Mouse (Mus musculus): Measurements from ENCODE around the gene Kcnj9. TPM values are rescaled to one million over a fixed set of nuclear protein-coding genes. Genes with fewer than 3 reads are reported as not detected.

Gene Kcnj9
- total RNA-seq, 2 experiments from 2014 or later, result 67.2 to 69.2 TPM

GRCm38 (mm10) chr1:172317946-172318345 lies 11.2 kb downstream of the Kcnj9 start:
- peak overlapping the region; percentile 89 for H3K27ac ChIP-seq
- H3K4me3 ChIP-seq, result no peak overlapping the region
- peak in 1 of 2 experiments; percentile 34 for DNase-seq (ENCODE audit: low spot score in 2 of 2)
- TF ChIP-seq CTCF (conservative IDR thresholded peaks at IDR 0.05), result no peak; the same call in 1 of the 2 replicates

GRCm38 (mm10) chr1:172317431-172317830 lies 11.7 kb downstream of the Kcnj9 start:
- Histone ChIP-seq H3K27ac (peak overlapping the region; percentile 89), H3K4me3 (no peak overlapping the region)
- peak in 1 of 2 experiments; percentile 22 for DNase-seq (ENCODE audit: low spot score in 2 of 2)
- TF ChIP-seq CTCF (conservative IDR thresholded peaks at IDR 0.05), result no peak

- H3K27ac ChIP-seq, result peak overlapping the region; percentile 100
- H3K4me3 ChIP-seq, result peak overlapping the region; percentile 93
- peak in 1 of 2 experiments; percentile 33 for DNase-seq (ENCODE audit: low spot score in 2 of 2)
- TF ChIP-seq CTCF (conservative IDR thresholded peaks at IDR 0.05), result no peak
Measured at GRCm38 (mm10) chr1:172314911-172315310, 14.2 kb downstream of the Kcnj9 start.

- Histone ChIP-seq H3K27ac (peak overlapping the region; percentile 100), H3K4me3 (peak overlapping the region; percentile 93)
Measured at GRCm38 (mm10) chr1:172313613-172314411, 15.3 kb downstream of the Kcnj9 start.

GRCm38 (mm10) chr1:172312768-172313561 lies 16.2 kb downstream of the Kcnj9 start:
- TF ChIP-seq CTCF (conservative IDR thresholded peaks at IDR 0.05), result no peak
- peak overlapping the region; percentile 100 for H3K27ac ChIP-seq
- peak; percentile 70 to 75 for DNase-seq (ENCODE audit: low spot score in 2 of 2)
- H3K4me3 ChIP-seq, result peak overlapping the region; percentile 93

More at GRCm38 (mm10) chr1:172313613-172314411, 15.3 kb downstream of the Kcnj9 start:
- TF ChIP-seq CTCF (conservative IDR thresholded peaks at IDR 0.05), result no peak
- peak in 1 of 2 experiments; percentile 49 for DNase-seq (ENCODE audit: low spot score in 2 of 2)

- H3K4me3 ChIP-seq, result peak overlapping the region; percentile 93
- no peak for TF ChIP-seq CTCF (conservative IDR thresholded peaks at IDR 0.05)
- DNase-seq (ENCODE audit: low spot score in 2 of 2), result peak; percentile 73 to 78
- H3K27ac ChIP-seq, result peak overlapping the region; percentile 100
Measured at GRCm38 (mm10) chr1:172311921-172312767, 17.0 kb downstream of the Kcnj9 start.

- Histone ChIP-seq H3K4me3 (peak overlapping the region; percentile 93), H3K27ac (peak overlapping the region; percentile 100)
- peak; percentile 53 to 80 for DNase-seq (ENCODE audit: low spot score in 2 of 2)
- no peak for TF ChIP-seq CTCF (conservative IDR thresholded peaks at IDR 0.05)
Measured at GRCm38 (mm10) chr1:172311248-172311906, 17.7 kb downstream of the Kcnj9 start.

- peak; percentile 72 for TF ChIP-seq CTCF (conservative IDR thresholded peaks at IDR 0.05)
- Histone ChIP-seq H3K27ac (peak overlapping the region; percentile 100), H3K4me3 (peak overlapping the region; percentile 40)
- DNase-seq (ENCODE audit: low spot score in 2 of 2), result peak; percentile 88 to 93
Measured at GRCm38 (mm10) chr1:172309699-172310398, 19.3 kb downstream of the Kcnj9 start.

- Histone ChIP-seq H3K27ac (peak overlapping the region; percentile 96), H3K4me3 (no peak overlapping the region)
- peak in 1 of 2 experiments; percentile 10 for DNase-seq (ENCODE audit: low spot score in 2 of 2)
- TF ChIP-seq CTCF (conservative IDR thresholded peaks at IDR 0.05), result no peak
Measured at GRCm38 (mm10) chr1:172308409-172308808, 20.7 kb downstream of the Kcnj9 start.

- peak in 1 of 2 experiments; percentile 11 for DNase-seq (ENCODE audit: low spot score in 2 of 2)
- no peak for TF ChIP-seq CTCF (conservative IDR thresholded peaks at IDR 0.05)
- Histone ChIP-seq H3K27ac (peak overlapping the region; percentile 96), H3K4me3 (no peak overlapping the region)
Measured at GRCm38 (mm10) chr1:172307936-172308335, 21.2 kb downstream of the Kcnj9 start.

GRCm38 (mm10) chr1:172306885-172307284 lies 22.2 kb downstream of the Kcnj9 start:
- peak overlapping the region; percentile 96 for H3K27ac ChIP-seq
- peak in 1 of 2 experiments; percentile 49 for DNase-seq (ENCODE audit: low spot score in 2 of 2)
- TF ChIP-seq CTCF (conservative IDR thresholded peaks at IDR 0.05), result no peak
- H3K4me3 ChIP-seq, result no peak overlapping the region
